Mouse (Mus musculus) hindbrain, embryonic 15.5 days (tissue): ENCODE results near the gene Rpl4. TPM values are rescaled to one million over a fixed set of nuclear protein-coding genes. Genes with fewer than 3 reads are reported as not detected.
"Not testable (repeated sequence)": the region's sequence is repeated elsewhere in the genome, so short reads cannot be mapped to it uniquely, and the experiment has no call there.

Source experiments
- ATAC-seq: fragments of 200-750 bp; cut with Nextera tagmentation; 2 replicates; pipeline ENCODE4 v1.8.0; 2017; ENCODE audit warnings: low read depth, moderate number of reproducible peaks, moderate TSS enrichment; ENCODE audit not compliant: low FRiP score
- H3K27ac ChIP-seq: fragments of 300-500 bp; sonication (generic); replicated peaks from 2 replicates; pipeline ENCODE4 v1.5.1; 2015; ENCODE audit warnings: mild to moderate bottlenecking, inconsistent platforms
- H3K27me3 ChIP-seq: fragments of 300-500 bp; sonication (generic); 2 replicates; pipeline ENCODE4 v1.6.1; 2015; ENCODE audit warnings: control low read depth, inconsistent platforms
- H3K36me3 ChIP-seq: fragments of 300-500 bp; sonication (generic); 2 replicates; pipeline ENCODE4 v1.6.1; 2015; ENCODE audit warnings: control low read depth, inconsistent platforms
- H3K4me1 ChIP-seq: fragments of 300-500 bp; sonication (generic); replicated peaks from 2 replicates; pipeline ENCODE4 v1.6.1; 2015; ENCODE audit warnings: control low read depth, inconsistent platforms
- H3K4me2 ChIP-seq: fragments of 300-500 bp; sonication (generic); 2 replicates; pipeline ENCODE4 v1.6.1; 2015; ENCODE audit warnings: moderate library complexity, mild to moderate bottlenecking, inconsistent platforms
- H3K4me3 ChIP-seq: fragments of 300-500 bp; sonication (generic); 2 replicates; pipeline ENCODE4 v1.5.1; 2015; ENCODE audit warnings: mild to moderate bottlenecking, inconsistent platforms
- H3K9ac ChIP-seq: fragments of 300-500 bp; sonication (generic); 2 replicates; pipeline ENCODE4 v1.6.1; 2015; ENCODE audit warnings: inconsistent platforms
- H3K9me3 ChIP-seq: fragments of 300-500 bp; sonication (generic); 2 replicates; pipeline ENCODE4 v1.6.1; 2016; ENCODE audit warnings: control low read depth, inconsistent platforms
- WGBS: fragments of 180-500 bp; shearing (Covaris S2); methylation state at CpG from one replicate; pipeline ENCODE4 v1.1.7; 2015; 5-methylcytosine and 5-hydroxymethylcytosine counted together
- polyA plus RNA-seq: library from polyadenylated mRNA; unstranded; fragments of >200 nt; fragmentation: Nextera tagmentation; extraction: Ambion mirVana; gene quantifications from 2 replicates; pipeline ENCODE4 v1.2.1, GENCODE M21; 2015

The Rpl4 gene
- polyA plus RNA-seq, 1 experiment from 2014 or later, result 562 TPM

GRCm38 (mm10) chr9:64174341-64174740 is 1.2 kb downstream of the Rpl4 start:
- Histone ChIP-seq H3K27me3 (no peaks in the 10 kb centered on the region), H3K4me2 (peak overlapping the region; percentile 65), H3K9me3 (no peaks in the 10 kb centered on the region), H3K9ac (peak overlapping the region; percentile 95), H3K4me3 (peak overlapping the region; percentile 99), H3K27ac (no peak overlapping the region), H3K36me3 (peaks cover 38% of the 10 kb centered on the region), H3K4me1 (peaks cover 30% of the 10 kb centered on the region)
- no peak for ATAC-seq

GRCm38 (mm10) chr9:64174766-64175165 is 1.6 kb downstream of the Rpl4 start:
- H3K4me1 ChIP-seq, result peaks cover 34% of the 10 kb centered on the region
- peaks cover 38% of the 10 kb centered on the region for H3K36me3 ChIP-seq
- no peaks in the 10 kb centered on the region for H3K9me3 ChIP-seq
- no peaks in the 10 kb centered on the region for H3K27me3 ChIP-seq
- no peak overlapping the region for H3K9ac ChIP-seq
- peak overlapping the region; percentile 99 for H3K4me3 ChIP-seq
- H3K4me2 ChIP-seq, result peak overlapping the region; percentile 65
- WGBS, result 78% methylated on average over 8 of the region's 8 CpGs
- no peak overlapping the region for H3K27ac ChIP-seq
- ATAC-seq, result no peak

GRCm38 (mm10) chr9:64175378-64175777 is 2.2 kb downstream of the Rpl4 start:
- Histone ChIP-seq H3K9me3 (no peaks in the 10 kb centered on the region), H3K4me3 (no peak overlapping the region), H3K27ac (no peak overlapping the region), H3K9ac (no peak overlapping the region), H3K36me3 (peaks cover 41% of the 10 kb centered on the region), H3K4me1 (peaks cover 40% of the 10 kb centered on the region), H3K27me3 (no peaks in the 10 kb centered on the region), H3K4me2 (no peak overlapping the region)
- ATAC-seq, result no peak
- 85% methylated on average over 11 of the region's 11 CpGs for WGBS

- H3K4me3 ChIP-seq, result peak overlapping the region; percentile 82; the same call in 1 of the 2 replicates
- 51% methylated on average over 3 of the region's 3 CpGs for WGBS
- peaks cover 33% of the 10 kb centered on the region for H3K4me1 ChIP-seq
- no peaks in the 10 kb centered on the region for H3K27me3 ChIP-seq
- no peaks in the 10 kb centered on the region for H3K9me3 ChIP-seq
- ATAC-seq, result peak; percentile 24; the same call in 1 of the 2 replicates
- H3K36me3 ChIP-seq, result peaks cover 58% of the 10 kb centered on the region
- peak overlapping the region; percentile 60 for H3K4me2 ChIP-seq
- peak overlapping the region; percentile 63; the same call in 1 of the 2 replicates for H3K9ac ChIP-seq
- H3K27ac ChIP-seq, result peak overlapping the region; percentile 89
Observed at GRCm38 (mm10) chr9:64178610-64178973, 5.4 kb downstream of the Rpl4 start.

GRCm38 (mm10) chr9:64178974-64179646 is 5.9 kb downstream of the Rpl4 start, which contains the start of gene Snapc5:
TSS of gene Snapc5 (plus strand) at chr9:64179274.
- no peaks in the 10 kb centered on the region for H3K9me3 ChIP-seq
- H3K9ac ChIP-seq, result peak within 1 kb of the TSS; percentile 63
- peak; percentile 95 for ATAC-seq
- no peaks in the 10 kb centered on the region for H3K27me3 ChIP-seq
- WGBS, result 0% methylated on average over 35 of the region's 35 CpGs
- peaks cover 58% of the 10 kb centered on the region for H3K36me3 ChIP-seq
- H3K4me3 ChIP-seq, result peak within 1 kb of the TSS; percentile 82
- peaks cover 30% of the 10 kb centered on the region for H3K4me1 ChIP-seq
- peak within 1 kb of the TSS; percentile 89 for H3K27ac ChIP-seq
- peak within 1 kb of the TSS; percentile 60 for H3K4me2 ChIP-seq

- Histone ChIP-seq H3K36me3 (peaks cover 37% of the 10 kb centered on the region), H3K4me1 (peaks cover 16% of the 10 kb centered on the region)
- ATAC-seq, H3K9ac ChIP-seq, H3K4me2 ChIP-seq, H3K27ac ChIP-seq, H3K27me3 ChIP-seq, H3K4me3 ChIP-seq, H3K9me3 ChIP-seq: not testable (repeated sequence)
- WGBS, result 91% methylated on average over 5 of the region's 5 CpGs
Observed at GRCm38 (mm10) chr9:64183295-64183694, 10.1 kb downstream of the Rpl4 start.

GRCm38 (mm10) chr9:64184166-64184840 is 11.1 kb downstream of the Rpl4 start:
- Histone ChIP-seq H3K27ac (no peak overlapping the region), H3K4me2 (no peak overlapping the region), H3K27me3 (no peaks in the 10 kb centered on the region), H3K36me3 (peaks cover 38% of the 10 kb centered on the region), H3K4me1 (peaks cover 10% of the 10 kb centered on the region), H3K9ac (no peak overlapping the region), H3K9me3 (no peaks in the 10 kb centered on the region), H3K4me3 (no peak overlapping the region)
- WGBS, result 91% methylated on average over 5 of the region's 5 CpGs
- no peak for ATAC-seq

GRCm38 (mm10) chr9:64193879-64194278 is 20.7 kb downstream of the Rpl4 start:
- no peak overlapping the region for H3K27ac ChIP-seq
- ATAC-seq, result no peak
- no peak overlapping the region for H3K4me3 ChIP-seq
- H3K4me2 ChIP-seq, result no peak overlapping the region
- no peak overlapping the region for H3K9ac ChIP-seq
- 93% methylated on average over 1 of the region's 1 CpGs for WGBS
- H3K4me1 ChIP-seq, result no peaks in the 10 kb centered on the region
- H3K27me3 ChIP-seq, result no peaks in the 10 kb centered on the region
- H3K9me3 ChIP-seq, result no peaks in the 10 kb centered on the region
- H3K36me3 ChIP-seq, result peaks cover 27% of the 10 kb centered on the region

- WGBS, result 79% methylated on average over 4 of the region's 4 CpGs
- ATAC-seq, result no peak
Observed at GRCm38 (mm10) chr9:64195554-64195953, 22.4 kb downstream of the Rpl4 start.

GRCm38 (mm10) chr9:64197524-64197923 is 24.3 kb downstream of the Rpl4 start:
- no peaks in the 10 kb centered on the region for H3K4me1 ChIP-seq
- WGBS, result 90% methylated on average over 8 of the region's 8 CpGs
- no peak overlapping the region for H3K27ac ChIP-seq
- H3K9ac ChIP-seq, result no peak overlapping the region
- no peak overlapping the region for H3K4me3 ChIP-seq
- H3K9me3 ChIP-seq, result no peaks in the 10 kb centered on the region
- ATAC-seq, result no peak
- peaks cover 7% of the 10 kb centered on the region for H3K36me3 ChIP-seq
- no peaks in the 10 kb centered on the region for H3K27me3 ChIP-seq
- no peak overlapping the region for H3K4me2 ChIP-seq

More at GRCm38 (mm10) chr9:64195554-64195953, 22.4 kb downstream of the Rpl4 start:
- no peak overlapping the region for H3K4me3 ChIP-seq
- no peak overlapping the region for H3K9ac ChIP-seq
- H3K4me1 ChIP-seq, result no peaks in the 10 kb centered on the region
- no peak overlapping the region for H3K4me2 ChIP-seq
- H3K27ac ChIP-seq, result no peak overlapping the region
- peaks cover 23% of the 10 kb centered on the region for H3K36me3 ChIP-seq
- no peaks in the 10 kb centered on the region for H3K27me3 ChIP-seq
- H3K9me3 ChIP-seq, result no peaks in the 10 kb centered on the region

- Histone ChIP-seq H3K36me3 (peaks cover 3% of the 10 kb centered on the region; the same call in 1 of the 2 replicates), H3K4me3 (no peak overlapping the region), H3K4me2 (no peak overlapping the region), H3K27ac (no peak overlapping the region), H3K9ac (no peak overlapping the region), H3K4me1 (no peaks in the 10 kb centered on the region), H3K9me3 (no peaks in the 10 kb centered on the region), H3K27me3 (no peaks in the 10 kb centered on the region)
- ATAC-seq, result no peak
- 96% methylated on average over 5 of the region's 5 CpGs for WGBS
Observed at GRCm38 (mm10) chr9:64198068-64198762, 25.0 kb downstream of the Rpl4 start.
